Mouse (Mus musculus): ENCODE data around the gene Zswim3.

DNA sequence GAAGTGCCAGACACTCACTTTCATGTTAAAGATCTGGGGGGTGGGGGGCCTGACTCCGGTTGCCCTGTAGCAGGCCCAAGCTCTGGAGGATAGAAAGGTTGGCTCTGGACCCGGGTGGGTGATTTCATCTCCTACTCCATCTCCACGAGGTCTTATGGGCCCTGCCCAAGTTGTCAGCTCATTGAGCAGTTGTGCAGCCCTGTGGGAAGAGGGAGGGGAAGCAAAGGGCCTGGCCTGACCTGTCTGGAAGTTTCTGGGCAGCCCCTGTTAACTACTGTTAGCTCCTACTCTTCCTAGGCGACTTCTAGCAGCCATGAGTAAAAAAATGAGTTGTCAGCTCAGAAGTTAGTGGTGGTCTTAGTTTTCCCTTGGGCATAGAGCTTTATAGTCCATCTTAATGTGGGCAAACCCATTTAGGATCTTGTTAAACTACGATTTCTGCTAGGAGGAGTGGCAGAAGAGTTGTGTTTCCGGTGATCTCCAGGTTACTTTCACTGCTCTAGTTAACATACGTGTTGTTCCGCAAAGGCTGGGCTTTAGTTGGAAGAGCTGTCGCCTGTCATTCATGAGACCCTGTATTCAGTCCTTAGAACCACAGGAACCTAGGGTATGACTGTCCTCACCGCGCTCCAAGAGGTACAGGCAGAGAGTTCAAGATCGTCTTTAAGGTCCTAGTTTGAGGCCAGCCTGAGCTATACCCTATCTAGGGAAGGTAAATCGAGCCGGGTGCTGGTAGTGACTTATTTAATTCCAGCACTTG is 31.5 kb upstream of the Zswim3 start:
- TF ChIP-seq MAFK (IDR thresholded peaks at IDR 0.05; ENCODE audit: borderline replicate concordance, low read depth, low read length) = no peak
- TF ChIP-seq MEF2A (IDR thresholded peaks at IDR 0.05; ENCODE audit: extremely low read depth, insufficient replicate concordance, low read depth, low read length, poor library complexity, severe bottlenecking) = no peak
- TF ChIP-seq RAD21 (IDR thresholded peaks at IDR 0.05; ENCODE audit: low read depth, low read length) = no peak
- no peak for TF ChIP-seq CTCF (IDR thresholded peaks at IDR 0.05 in 2 of 3, conservative IDR thresholded peaks at IDR 0.05 in 1 of 3; ENCODE audit: control insufficient read depth in 1 of 3, insufficient read depth in 1 of 3, low read depth in 2 of 3, low read length in 3 of 3, poor library complexity in 1 of 3, severe bottlenecking in 1 of 3)
- TF ChIP-seq ETS1 (IDR thresholded peaks at IDR 0.05; ENCODE audit: low read depth, low read length) = 0 out of 2 replicates have a peak, but pooled peaks have one; percentile 11
- TF ChIP-seq TAL1 (IDR thresholded peaks at IDR 0.05; ENCODE audit: low read length) = no peak
- no peak for TF ChIP-seq ZC3H11A (IDR thresholded peaks at IDR 0.05; ENCODE audit: low read depth, low read length)
- no peak; the same call in 1 of the 2 replicates for TF ChIP-seq ZMIZ1 (IDR thresholded peaks at IDR 0.05; ENCODE audit: low read depth, low read length)
- TF ChIP-seq GATA1 (IDR thresholded peaks at IDR 0.05; ENCODE audit: low read depth, low read length) = no peak
- TF ChIP-seq POLR2A (IDR thresholded peaks at IDR 0.05; ENCODE audit: control insufficient read depth in 1 of 2, insufficient read depth in 1 of 2, low read depth in 1 of 2, low read length in 2 of 2, poor library complexity in 1 of 2) = peak in 1 of 2 experiments; percentile 64; a peak in 2 of 4 replicates
- no peak for TF ChIP-seq MAX (IDR thresholded peaks at IDR 0.05; ENCODE audit: low read length)
- no peak for TF ChIP-seq MYC (IDR thresholded peaks at IDR 0.05; ENCODE audit: low read depth, low read length)
- TF ChIP-seq ELF1 (IDR thresholded peaks at IDR 0.05; ENCODE audit: low read depth, low read length) = no peak
- no peak for TF ChIP-seq NRF1 (IDR thresholded peaks at IDR 0.05; ENCODE audit: insufficient read depth, low read depth, low read length, poor library complexity, severe bottlenecking)

Data from MEL (cell line).